Mouse (Mus musculus): ENCODE data around the gene Gm867.

DNA sequence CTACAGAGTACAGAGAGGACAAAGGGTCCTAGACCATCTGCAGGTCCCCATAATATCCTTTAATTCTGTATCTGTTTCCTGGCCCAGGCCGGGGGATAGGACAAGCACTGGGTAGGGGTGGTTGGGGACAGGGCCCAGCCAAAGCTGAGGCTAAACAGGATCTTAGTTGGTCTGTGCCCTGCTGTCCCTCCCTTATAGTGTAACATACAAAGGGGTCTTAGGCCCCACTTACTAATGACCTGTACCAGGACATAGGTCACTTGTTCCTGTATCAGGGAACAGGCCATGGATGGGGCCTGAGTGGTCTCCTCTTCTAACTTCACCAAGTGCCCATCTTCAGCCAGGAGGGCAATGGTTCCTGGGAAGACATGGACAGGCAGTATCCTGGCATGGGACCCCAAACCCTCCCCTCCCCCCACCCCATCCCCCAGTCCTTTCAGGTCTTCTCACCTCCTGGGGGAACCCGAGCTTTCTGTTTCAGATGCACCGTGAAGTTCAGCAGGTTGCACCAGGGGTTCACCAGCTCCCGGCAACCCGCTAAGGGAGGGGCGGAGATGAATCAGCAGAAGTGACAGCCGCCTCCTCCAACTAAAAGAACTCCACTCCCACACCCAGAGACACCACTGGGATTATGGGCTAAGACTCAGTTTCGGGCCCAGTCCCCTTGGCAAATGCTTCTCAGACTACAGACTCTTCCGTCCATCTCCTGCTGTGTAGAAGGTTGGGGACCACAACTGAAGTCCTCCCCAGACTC, 814 bp downstream of the Gm867 start:
- TF ChIP-seq CTCF (IDR thresholded peaks at IDR 0.05; ENCODE audit: extremely low read depth, insufficient read depth, insufficient read length, insufficient replicate concordance) = no peak
- no peak for TF ChIP-seq POLR2A (IDR thresholded peaks at IDR 0.05; ENCODE audit: low read depth, low read length)
